21 mouse cellular contexts compared by ENCODE assay signal in genomic region chr1:187505368-187505767, GRCm38 (mm10).
DNase-seq lines count a peak whose midpoint lies in the region; ATAC-seq and TF ChIP-seq lines count a peak whose summit lies in the region.
"Had no signal": no experiment of that assay in that cellular context is flagged by ENCODE, and none has a peak within 500 bp of the region (broad histone marks: within the 10 kb centered on the region; RNA-seq: fewer than 3 reads in every experiment).

No protein-coding gene starts in this region.

- 22% methylated on average over 9 of the region's 9 CpGs for WGBS in liver, adult 2 months
- 42% methylated on average over 9 of the region's 9 CpGs for WGBS in embryonic facial prominence, embryonic 11.5 days

- H3K36me3 ChIP-seq in liver, adult 2 months (ENCODE audit: control insufficient read depth, insufficient read depth, low read length) = no peaks in the 10 kb centered on the region
- H3K36me3 ChIP-seq in embryonic facial prominence, embryonic 11.5 days (replicated peaks; ENCODE audit: control insufficient read depth, insufficient read depth, low read depth, low read length) = no peaks in the 10 kb centered on the region
- H3K36me3 ChIP-seq: embryonic facial prominence, embryonic 12.5 days; G1E; heart, embryonic 10.5 days; intestine, embryonic 15.5 days had no signal

- H3K4me2 ChIP-seq in embryonic facial prominence, embryonic 11.5 days (ENCODE audit: low read depth, low read length) = no peak overlapping the region
- H3K4me2 ChIP-seq: embryonic facial prominence, embryonic 12.5 days; hindbrain, embryonic 14.5 days; intestine, embryonic 15.5 days had no signal

- TF ChIP-seq CTCF in liver, adult 2 months (IDR thresholded peaks at IDR 0.05; ENCODE audit: low read depth, low read length) = no peak

- H3K79me2 ChIP-seq in liver, adult 2 months (ENCODE audit: control insufficient read depth, insufficient read depth, low read length) = no peaks in the 10 kb centered on the region

- peaks cover 5% of the 10 kb centered on the region; the same call in 1 of the 2 replicates for H3K4me1 ChIP-seq in liver, adult 2 months (ENCODE audit: control insufficient read depth, insufficient read depth, low read length)
- H3K4me1 ChIP-seq in embryonic facial prominence, embryonic 11.5 days (ENCODE audit: control insufficient read depth, insufficient read depth, low read length) = no peaks in the 10 kb centered on the region
- H3K4me1 ChIP-seq: embryonic facial prominence, embryonic 12.5 days had no signal

- intact Hi-C loops in gastrocnemius, postnatal 36 days (cut with DNase I) = no loop called here

- H3K4me3 ChIP-seq in liver, adult 2 months (ENCODE audit: insufficient read depth, low read depth, low read length) = no peak overlapping the region
- no peak overlapping the region for H3K4me3 ChIP-seq in embryonic facial prominence, embryonic 11.5 days (ENCODE audit: low read depth, low read length)
- H3K4me3 ChIP-seq: embryonic facial prominence, embryonic 12.5 days; heart, embryonic 10.5 days; intestine, embryonic 15.5 days had no signal

- no peaks in the 10 kb centered on the region for H3K27me3 ChIP-seq in liver, adult 2 months (ENCODE audit: control insufficient read depth, insufficient read depth, low read length)
- no peaks in the 10 kb centered on the region for H3K27me3 ChIP-seq in embryonic facial prominence, embryonic 11.5 days (ENCODE audit: control insufficient read depth, insufficient read depth, low read length)
- H3K27me3 ChIP-seq: embryonic facial prominence, embryonic 12.5 days; intestine, embryonic 15.5 days had no signal

- TF ChIP-seq POLR2A in liver, adult 2 months (IDR thresholded peaks at IDR 0.05; ENCODE audit: extremely low read depth, insufficient read depth, low read length) = no peak

- peak; percentile 15 for DNase-seq in gastrocnemius, adult 18-20 months (ENCODE audit: low spot score)
- no peak for DNase-seq in gastrocnemius, postnatal 36 days
- DNase-seq in liver, adult 2 months (ENCODE audit: extremely low read depth, low read depth, low spot score) = peak; percentile 84
- DNase-seq in liver = no peak
- peak; percentile 24 for DNase-seq in embryo, embryonic 10.5 days (ENCODE audit: low spot score)
- DNase-seq in embryonic facial prominence, embryonic 11.5 days (ENCODE audit: low spot score) = peak; percentile 3
- no peak for DNase-seq in c-Kit-positive CD71-positive TER-119-positive erythroid progenitor cells, embryonic 14.5 days (ENCODE audit: low spot score)
- DNase-seq in left cerebral cortex, adult 11 months (ENCODE audit: low spot score) = no peak
- DNase-seq: adrenal gland, postnatal 10 days; B cell, adult 2 months; cerebellum, adult 2 months; gastrocnemius, postnatal 14 days; heart, postnatal 10 days; heart, postnatal 4 days had no signal

- no peak overlapping the region for H3K9ac ChIP-seq in liver, adult 2 months (ENCODE audit: low read depth, low read length)
- no peak overlapping the region for H3K9ac ChIP-seq in embryonic facial prominence, embryonic 11.5 days (replicated peaks; ENCODE audit: low read length)
- H3K9ac ChIP-seq: embryonic facial prominence, embryonic 12.5 days; hindbrain, embryonic 14.5 days; intestine, embryonic 15.5 days had no signal

- H3K9me3 ChIP-seq in embryonic facial prominence, embryonic 11.5 days (replicated peaks; ENCODE audit: control insufficient read depth, low read length) = no peaks in the 10 kb centered on the region
- H3K9me3 ChIP-seq: embryonic facial prominence, embryonic 12.5 days; heart, embryonic 10.5 days; intestine, embryonic 15.5 days had no signal

- no peak overlapping the region for H3K27ac ChIP-seq in liver, adult 2 months (replicated peaks; ENCODE audit: insufficient read depth, low read depth, low read length)
- H3K27ac ChIP-seq in embryonic facial prominence, embryonic 11.5 days (replicated peaks; ENCODE audit: low read depth, low read length) = no peak overlapping the region
- H3K27ac ChIP-seq: embryonic facial prominence, embryonic 12.5 days; heart, embryonic 10.5 days; hindbrain, embryonic 14.5 days; intestine, embryonic 15.5 days had no signal

- no peak for ATAC-seq in embryonic facial prominence, embryonic 11.5 days (replicated peaks; ENCODE audit: insufficient number of reproducible peaks, low FRiP score, low TSS enrichment, low read depth)
- ATAC-seq: CD4-positive, CD25-positive, alpha-beta regulatory T cell, adult 4 months; forebrain, embryonic 16.5 days; intestine, embryonic 15.5 days had no signal

Comparison
In these comparisons a context has a peak if more than half of its experiments do, and no peak if none do; other contexts are left out.
1. DNase-seq: peak in gastrocnemius, adult 18-20 months (single experiment), liver, adult 2 months (single experiment), embryo, embryonic 10.5 days (single experiment) and embryonic facial prominence, embryonic 11.5 days (single experiment); none in gastrocnemius, postnatal 36 days (0 of 2), liver (single experiment), c-Kit-positive CD71-positive TER-119-positive erythroid progenitor cells, embryonic 14.5 days (single experiment) and left cerebral cortex, adult 11 months (single experiment).